Mouse (Mus musculus): ENCODE results near the gene Cep350.

DNA sequence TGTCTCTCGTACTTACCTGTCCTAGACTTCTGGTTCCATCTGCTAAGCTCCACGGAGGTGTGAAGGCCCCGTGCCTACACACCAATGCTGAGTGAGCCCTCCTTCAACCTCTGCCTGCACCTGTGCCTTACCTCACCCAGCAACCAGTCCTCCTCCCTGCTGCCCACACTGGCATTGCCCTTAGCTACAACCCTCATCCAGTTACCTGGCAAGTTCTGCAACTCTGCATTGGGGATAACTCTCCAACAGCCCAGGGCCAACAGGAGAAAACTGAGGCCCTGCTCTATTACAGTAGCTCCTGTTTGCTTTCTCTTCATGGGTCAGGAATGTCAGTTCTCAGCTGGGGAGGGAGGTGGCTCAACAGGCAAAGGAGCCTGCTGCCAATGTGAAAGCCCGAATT, 175.1 kb downstream of the Cep350 start:
- TF ChIP-seq CTCF (IDR thresholded peaks at IDR 0.05; ENCODE audit: low read depth, low read length) (no peak), POLR2A (IDR thresholded peaks at IDR 0.05; ENCODE audit: insufficient read depth, low read length) (no peak), EP300 (IDR thresholded peaks at IDR 0.05; ENCODE audit: insufficient read depth, low read depth, low read length) (no peak)

All from ES-Bruce4 (cell line).